Mouse (Mus musculus) ES-E14 (cell line): Measurements from ENCODE around the gene Twf2. TPM values are rescaled to one million over a fixed set of nuclear protein-coding genes. Genes with fewer than 3 reads are reported as not detected.

Experiments used
- DNase-seq: peaks from one replicate; pipeline ENCODE4 v3.0.0-alpha.2; 2013; ENCODE audit warnings: low read depth, low spot score
- H3K27ac ChIP-seq: 2 replicates; pipeline ENCODE4 v1.5.1; 2012; ENCODE audit warnings: low read depth, mild to moderate bottlenecking, low read length, moderate library complexity, mixed read lengths; ENCODE audit not compliant: poor library complexity, insufficient read depth, severe bottlenecking
- H3K36me3 ChIP-seq: 2 replicates; pipeline ENCODE4 v1.6.1; 2012; ENCODE audit warnings: mild to moderate bottlenecking, low read length, moderate library complexity, mixed read lengths; ENCODE audit not compliant: control insufficient read depth, poor library complexity, insufficient read depth, severe bottlenecking
- H3K4me1 ChIP-seq, 2 experiments: fragments of 150-350 bp in 1 of 2; sonication (generic) in 1 of 2; 2 replicates each; pipeline ENCODE4 v1.6.1; 2012; ENCODE audit warnings: low read length in 2 of 2, mild to moderate bottlenecking in 1 of 2, mixed read lengths in 1 of 2; ENCODE audit not compliant: control insufficient read depth in 2 of 2, insufficient read depth in 2 of 2, poor library complexity in 1 of 2
- H3K4me3 ChIP-seq, 2 experiments: fragments of 150-350 bp in 1 of 2; sonication (generic) in 1 of 2; 2 replicates each; pipeline ENCODE4 v1.5.1; 2012; ENCODE audit warnings: low read length in 2 of 2, low read depth in 1 of 2, mild to moderate bottlenecking in 1 of 2, mixed read lengths in 1 of 2; ENCODE audit not compliant: insufficient read depth in 1 of 2, poor library complexity in 1 of 2, severe bottlenecking in 1 of 2
- H3K9ac ChIP-seq: 2 replicates; pipeline ENCODE4 v1.6.1; 2012; ENCODE audit warnings: low read depth, mild to moderate bottlenecking, low read length, mixed read lengths; ENCODE audit not compliant: poor library complexity, insufficient read depth, severe bottlenecking
- H3K9me3 ChIP-seq: fragments of 150-350 bp; sonication (generic); 2 replicates; pipeline ENCODE4 v1.6.1; 2012; ENCODE audit warnings: low read depth, mild to moderate bottlenecking, low read length; ENCODE audit not compliant: control insufficient read depth, insufficient read depth
- CHD2 ChIP-seq: IDR thresholded peaks from 2 replicates; pipeline ENCODE4 v1.6.1; 2014; ENCODE audit warnings: mild to moderate bottlenecking, low read depth, low read length, inconsistent platforms
- HCFC1 ChIP-seq: IDR thresholded peaks from 2 replicates; pipeline ENCODE4 v1.6.1; 2012; ENCODE audit warnings: low read length, inconsistent platforms, borderline replicate concordance; ENCODE audit not compliant: insufficient read depth
- MAFK ChIP-seq: IDR thresholded peaks from 2 replicates; pipeline ENCODE4 v1.6.1; 2014; ENCODE audit warnings: mild to moderate bottlenecking, low read depth, low read length, inconsistent platforms; ENCODE audit not compliant: insufficient read depth
- ZC3H11A ChIP-seq: IDR thresholded peaks from 2 replicates; pipeline ENCODE4 v1.6.1; 2012; ENCODE audit warnings: low read depth, mild to moderate bottlenecking, inconsistent platforms, low read length, borderline replicate concordance
- ZNF384 ChIP-seq: IDR thresholded peaks from 2 replicates; pipeline ENCODE4 v1.6.1; 2012; ENCODE audit warnings: low read depth, low read length, inconsistent platforms
- in situ Hi-C, 2 experiments: fragments of 600-800 bp; cut with MboI; formaldehyde crosslinking; loops; one replicate each; pipeline ENCODE4 v1.15.1; 2025; ENCODE audit warnings: low sequenced_read_pairs in 2 of 2, inconsistent platforms in 1 of 2; ENCODE audit not compliant: unreplicated experiment in 2 of 2
- total RNA-seq: library from RNA; depleted of rRNA; stranded (reverse); fragments of 300-350 nt; gene quantifications from 2 replicates; pipeline ENCODE4 v1.2.3, GENCODE M21; 2012; rRNA removed

The Twf2 gene
- total RNA-seq, 1 experiment = 139 TPM

DNA sequence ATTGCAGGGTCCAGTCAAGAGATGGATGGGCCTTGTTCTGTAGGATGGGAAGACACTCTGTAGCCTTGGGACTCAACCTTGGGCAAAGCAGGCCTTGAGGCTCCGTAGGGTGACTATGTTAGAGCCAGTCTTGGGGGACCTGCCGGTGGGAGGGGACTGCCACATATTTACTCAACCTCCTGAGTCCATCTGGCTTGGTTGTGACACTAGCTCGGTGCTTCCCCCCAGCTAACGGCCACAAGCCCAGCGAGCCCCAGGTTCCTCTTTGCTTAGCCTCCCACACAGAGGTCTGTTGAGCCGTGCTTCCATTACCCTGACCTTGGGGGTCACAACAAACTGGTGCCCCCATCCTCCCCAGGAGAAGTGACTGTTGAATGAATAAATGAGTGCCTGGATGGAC, 58.1 kb downstream of the Twf2 start:
- no peaks in the 10 kb centered on the region for H3K36me3 ChIP-seq
- in situ Hi-C loops = no loop called here
- TF ChIP-seq ZNF384 (no peak), ZC3H11A (no peak), MAFK (no peak), HCFC1 (no peak), CHD2 (no peak)
- H3K4me3 ChIP-seq = no peak overlapping the region
- no peaks in the 10 kb centered on the region for H3K9me3 ChIP-seq
- H3K9ac ChIP-seq = no peak overlapping the region
- H3K4me1 ChIP-seq = no peaks in the 10 kb centered on the region
- DNase-seq = no peak
- no peak overlapping the region for H3K27ac ChIP-seq

- Histone ChIP-seq H3K9ac (no peak overlapping the region), H3K36me3 (no peaks in the 10 kb centered on the region), H3K4me1 (no peaks in the 10 kb centered on the region), H3K4me3 (no peak overlapping the region), H3K9me3 (no peaks in the 10 kb centered on the region), H3K27ac (no peak overlapping the region)
- in situ Hi-C loops = no loop called here
- no peak for DNase-seq
- TF ChIP-seq ZNF384 (no peak), CHD2 (no peak), MAFK (no peak), HCFC1 (no peak), ZC3H11A (no peak)
Observed at GRCm38 (mm10) chr9:106261491-106261890, 58.6 kb downstream of the Twf2 start.

DNA sequence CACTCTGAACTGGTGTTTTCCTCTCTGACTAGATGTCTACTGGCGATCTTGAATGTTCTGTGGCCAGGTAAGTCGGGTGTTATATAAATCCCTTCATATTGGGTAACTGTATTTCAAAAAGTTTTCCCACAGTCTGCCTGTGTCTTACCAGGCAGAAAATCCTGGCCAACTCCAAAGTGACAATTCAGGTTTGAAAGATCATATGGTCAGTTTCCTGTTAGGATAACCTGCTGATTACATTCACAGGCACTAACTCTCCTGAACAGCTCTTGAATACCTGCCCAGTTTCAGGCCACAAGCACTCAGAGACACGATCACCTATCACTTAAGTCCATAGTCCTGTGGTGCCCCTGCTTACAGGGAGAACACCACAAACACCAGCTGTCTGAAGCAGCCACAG, 59.2 kb downstream of the Twf2 start:
- no peaks in the 10 kb centered on the region for H3K9me3 ChIP-seq
- no peak for DNase-seq
- TF ChIP-seq HCFC1 (no peak), CHD2 (no peak), ZC3H11A (no peak), MAFK (no peak), ZNF384 (no peak)
- H3K4me1 ChIP-seq = no peaks in the 10 kb centered on the region
- H3K9ac ChIP-seq = no peak overlapping the region
- H3K27ac ChIP-seq = no peak overlapping the region
- H3K36me3 ChIP-seq = no peaks in the 10 kb centered on the region
- in situ Hi-C loops = no loop called here
- no peak overlapping the region for H3K4me3 ChIP-seq

GRCm38 (mm10) chr9:106263381-106263924, 60.5 kb downstream of the Twf2 start:
- in situ Hi-C loops = no loop called here
- Histone ChIP-seq H3K9ac (no peak overlapping the region), H3K4me3 (no peak overlapping the region), H3K9me3 (no peaks in the 10 kb centered on the region), H3K27ac (no peak overlapping the region), H3K36me3 (no peaks in the 10 kb centered on the region), H3K4me1 (peaks cover 0 to 2% of the 10 kb centered on the region in 2 experiments; a peak in 1 of 4 replicates)
- TF ChIP-seq CHD2 = no peak
- no peak for TF ChIP-seq MAFK
- TF ChIP-seq ZNF384 = no peak
- TF ChIP-seq HCFC1 = no peak
- no peak for TF ChIP-seq ZC3H11A
- no peak for DNase-seq

Other genes with a start within 250 kb of the Twf2 start
- 2.6 and 4.2 TPM in 2 replicates for gene Col6a5, start 242.5 kb upstream of the Twf2 start, total RNA-seq
- gene Col6a4, start 106.3 kb upstream of the Twf2 start, total RNA-seq = 3.9 and 7.9 TPM in 2 replicates
- 3.2 and 5.5 TPM in 2 replicates for gene Glyctk, start 45.0 kb upstream of the Twf2 start, total RNA-seq
- 83.7 and 95.8 TPM in 2 replicates for gene Wdr82, start 32.2 kb upstream of the Twf2 start, total RNA-seq
- 40.6 and 53.9 TPM in 2 replicates for gene Ppm1m, start 3.4 kb upstream of the Twf2 start, total RNA-seq
- 0.09 TPM in 1 of 2 replicates, not detected in the other for gene Tlr9, start 19.5 kb downstream of the Twf2 start, total RNA-seq
- 36.1 and 48.5 TPM in 2 replicates for gene Alas1, start 45.5 kb downstream of the Twf2 start, total RNA-seq
- gene Poc1a, start 78.0 kb downstream of the Twf2 start, total RNA-seq = 19.3 and 21.2 TPM in 2 replicates
- gene Dusp7, start 165.5 kb downstream of the Twf2 start, total RNA-seq = 4.5 and 5.1 TPM in 2 replicates
- 43.7 and 61.2 TPM in 2 replicates for gene Rpl29, start 226.3 kb downstream of the Twf2 start, total RNA-seq
- gene Acy1, start 235.2 kb downstream of the Twf2 start, total RNA-seq = 28.8 and 40.3 TPM in 2 replicates
- 1.9 and 4.2 TPM in 2 replicates for gene Abhd14b, start 244.4 kb downstream of the Twf2 start, total RNA-seq
- gene Abhd14a, start 244.6 kb downstream of the Twf2 start, total RNA-seq = 23.0 and 55.6 TPM in 2 replicates